Mouse (Mus musculus) embryo, embryonic 10 days (tissue): ENCODE measurements around the gene Rab22a.
"Not testable (repeated sequence)": the region's sequence is repeated elsewhere in the genome, so short reads cannot be mapped to it uniquely, and the experiment has no call there.

ENCODE experiments used
- DNase-seq: peaks from one replicate; pipeline ENCODE4 v3.0.0-alpha.2; 2015; ENCODE audit warnings: low spot score

Rab22a gene

DNA sequence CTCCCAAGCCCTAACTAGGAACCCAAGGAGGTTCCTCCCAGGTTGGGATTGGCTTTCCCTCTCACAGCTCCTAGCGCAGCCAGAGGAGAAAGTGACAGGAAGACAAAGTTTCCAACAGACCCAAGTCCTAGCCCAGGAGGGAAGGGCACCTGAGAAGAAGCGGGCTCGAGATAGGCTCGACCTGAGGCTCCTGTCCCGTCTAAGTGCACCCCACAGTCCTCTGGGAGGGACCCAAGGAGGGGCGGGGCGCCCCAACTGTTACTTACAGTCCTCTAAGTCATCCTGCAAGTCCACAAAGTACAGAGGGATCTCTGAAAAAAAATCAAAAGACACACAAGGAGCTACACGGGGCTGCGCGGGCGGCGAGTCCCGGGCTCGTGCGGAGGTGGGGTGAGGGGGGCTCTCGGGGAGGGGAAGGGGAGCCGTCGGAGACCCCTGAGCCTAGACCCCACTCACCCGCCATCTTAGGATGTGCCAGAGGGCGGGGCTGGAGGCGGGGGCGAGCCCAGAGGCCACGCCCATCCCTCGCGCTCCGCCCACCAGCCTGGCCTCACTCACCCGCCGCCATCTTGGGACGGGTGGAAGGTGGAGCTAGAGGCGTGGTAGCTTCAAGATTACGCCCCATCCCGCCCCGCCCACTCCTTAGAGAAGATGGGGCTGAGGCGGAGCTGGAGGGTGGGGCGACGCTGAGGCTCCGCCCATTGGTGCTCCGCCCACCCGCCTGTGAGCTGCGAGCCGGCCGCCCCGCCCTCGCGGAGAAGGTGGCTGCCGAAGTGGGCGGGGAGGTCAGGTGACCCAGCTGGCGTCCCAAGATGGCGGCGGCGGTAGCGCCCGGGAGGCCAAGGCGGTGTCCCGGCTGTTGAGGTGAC lies at the start of gene Rab22a:
Gene Rab22a (plus strand): TSS at position 704 of the 869 bp plus-strand sequence.
- DNase-seq, result peak; percentile 98

DNA sequence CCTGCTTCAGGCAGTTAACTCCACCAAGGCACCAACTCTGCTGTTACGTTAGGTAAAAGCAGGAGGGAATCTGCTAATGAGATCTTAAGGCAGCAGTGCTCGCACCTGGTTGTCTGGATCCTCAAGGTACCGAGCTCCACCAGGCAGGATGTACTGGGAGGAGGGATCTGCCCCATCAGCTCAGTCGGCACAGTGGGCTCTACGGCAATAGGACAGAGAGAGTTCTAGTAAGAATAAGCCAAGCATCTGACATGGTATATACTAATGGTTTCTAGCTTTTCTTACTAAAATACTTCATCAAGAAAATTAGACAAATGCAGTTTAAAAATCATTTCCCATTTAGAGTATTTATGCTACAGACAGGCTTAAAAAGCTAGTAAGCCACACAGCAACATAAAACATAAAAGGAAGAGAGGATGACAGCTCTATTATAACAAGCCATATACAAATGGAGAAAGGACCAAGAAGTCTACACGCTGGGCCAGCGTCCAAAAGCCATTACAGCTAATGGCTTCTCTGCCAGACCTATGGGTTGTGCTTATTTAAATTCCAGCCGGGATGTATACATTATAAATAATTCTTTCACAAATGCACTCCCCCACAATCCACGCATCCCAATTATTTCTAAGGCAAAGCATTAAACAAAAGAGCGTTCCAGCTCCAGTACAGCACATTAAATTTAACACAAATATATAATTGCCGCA lies 44.0 kb upstream of the Rab22a start:
- DNase-seq, result no peak

DNA sequence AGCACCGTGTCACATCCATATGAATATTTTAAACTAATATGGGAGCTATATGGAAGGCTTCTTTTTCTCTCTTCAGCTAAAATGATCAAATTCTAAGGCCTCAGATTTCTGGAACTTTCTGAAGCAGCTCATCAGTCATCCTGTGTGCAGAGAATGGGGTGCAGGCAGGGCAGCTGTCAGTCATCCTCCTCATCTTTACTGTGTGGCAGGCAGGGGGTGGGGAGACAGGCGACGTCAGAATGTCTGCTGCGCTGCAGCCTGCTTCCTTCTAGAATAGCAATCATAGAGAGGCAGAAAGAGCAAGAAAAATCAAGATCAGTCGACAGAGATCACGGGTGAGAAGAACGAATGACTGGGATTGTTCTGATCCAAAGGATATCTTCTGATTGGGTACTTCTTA lies 43.4 kb upstream of the Rab22a start:
- no peak for DNase-seq

DNA sequence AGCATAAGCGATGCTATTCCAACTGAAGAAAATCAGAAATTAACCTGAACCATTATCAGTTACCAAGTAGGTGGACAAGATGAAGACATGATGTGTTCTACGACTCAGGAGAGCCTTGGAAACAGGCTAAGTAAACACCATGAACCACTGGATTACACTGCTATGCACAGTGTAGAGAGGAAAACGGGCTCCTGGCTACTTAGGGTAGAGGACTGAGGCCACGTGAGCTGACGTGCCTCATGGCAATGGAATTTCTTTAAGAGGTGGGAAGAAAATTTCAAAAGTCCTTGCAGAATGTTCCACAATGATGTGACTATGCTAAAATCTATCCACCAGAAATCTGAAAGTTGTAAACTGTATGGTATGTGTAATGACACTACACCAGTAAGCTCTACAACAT lies 40.4 kb upstream of the Rab22a start:
- no peak for DNase-seq

GRCm38 (mm10) chr2:173620645-173621044 lies 38.9 kb upstream of the Rab22a start:
- no peak for DNase-seq

- no peak for DNase-seq
These were observed 37.4 kb upstream of the Rab22a start for GRCm38 (mm10) chr2:173622173-173622601.

GRCm38 (mm10) chr2:173624667-173625066 lies 34.9 kb upstream of the Rab22a start:
- DNase-seq, result peak; percentile 23

- DNase-seq, result no peak
These were observed 33.8 kb upstream of the Rab22a start for GRCm38 (mm10) chr2:173625786-173626185.

DNA sequence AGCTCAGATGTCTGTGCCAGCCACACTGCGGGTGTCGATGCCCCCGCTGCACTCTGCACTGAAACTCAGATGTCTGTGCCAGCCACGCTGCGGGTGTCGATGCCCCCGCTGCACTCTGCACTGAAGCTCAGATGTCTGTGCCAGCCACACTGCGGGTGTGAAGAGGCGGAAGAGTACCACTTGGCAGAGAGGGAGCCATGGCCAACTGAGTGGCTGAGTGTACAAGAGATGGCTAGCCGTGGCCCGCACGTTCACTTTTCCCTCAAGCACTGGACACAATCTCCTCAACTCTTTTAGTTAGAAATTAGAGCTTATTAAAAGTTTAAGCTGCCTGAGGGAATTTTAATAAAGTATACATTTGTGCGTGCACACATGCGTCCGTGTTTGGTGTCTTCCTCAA lies 25.5 kb upstream of the Rab22a start:
- not testable (repeated sequence) for DNase-seq

DNA sequence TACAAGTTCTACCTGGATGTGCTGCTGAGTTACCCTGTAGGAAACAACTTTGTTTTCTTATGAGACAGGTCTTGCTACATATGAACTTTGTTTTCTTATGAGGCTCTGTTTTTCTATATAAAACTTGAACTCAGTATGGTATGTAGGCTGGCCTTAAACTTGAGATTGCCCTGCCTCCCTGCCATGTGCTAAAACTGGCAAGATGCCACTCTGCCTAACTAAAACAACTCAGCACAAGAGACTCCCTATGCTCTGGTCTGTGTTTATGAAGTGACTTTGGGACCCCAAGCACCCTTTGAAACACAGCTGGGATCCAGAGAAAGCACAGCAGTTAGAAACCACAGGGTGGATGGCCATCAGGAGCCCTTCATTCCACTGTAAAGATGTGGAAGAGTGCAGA lies 18.2 kb upstream of the Rab22a start:
- DNase-seq, result no peak

- DNase-seq, result no peak
These were observed 17.1 kb upstream of the Rab22a start for GRCm38 (mm10) chr2:173642262-173642999.

DNA sequence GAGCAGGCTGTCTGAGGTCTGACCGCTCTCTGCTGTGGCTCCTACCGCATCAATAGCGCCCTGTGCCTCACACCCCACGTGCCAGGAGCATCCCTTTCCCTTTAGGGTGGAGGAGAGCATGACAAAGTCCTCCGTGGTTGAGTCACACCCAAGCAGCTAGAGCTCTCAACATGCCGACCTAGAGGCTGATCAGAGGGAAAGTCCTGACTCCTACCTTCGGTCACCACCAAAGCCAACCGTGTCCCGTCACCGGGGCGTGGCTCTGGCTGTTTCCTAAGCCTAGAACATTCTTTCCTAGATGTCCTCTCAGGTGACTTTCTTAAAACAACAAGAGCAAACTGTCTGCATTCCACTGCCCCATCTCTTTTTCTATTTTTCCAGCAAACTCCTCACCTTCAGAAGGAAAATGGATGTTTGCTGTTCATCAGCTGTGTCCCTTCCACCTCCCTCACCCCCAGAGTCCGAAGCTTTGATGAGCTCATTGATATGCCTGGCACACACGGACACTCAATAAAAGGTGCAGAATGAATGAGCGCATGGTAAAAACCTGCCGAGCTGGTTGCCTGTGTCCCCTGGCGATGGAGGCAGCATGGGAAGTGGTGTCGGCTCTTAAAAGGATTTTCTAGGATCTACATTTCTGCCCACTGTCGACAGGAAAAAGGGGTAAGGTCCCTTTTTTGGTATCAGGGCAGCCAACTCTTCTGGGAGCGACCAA lies 12.2 kb upstream of the Rab22a start:
- no peak for DNase-seq

DNA sequence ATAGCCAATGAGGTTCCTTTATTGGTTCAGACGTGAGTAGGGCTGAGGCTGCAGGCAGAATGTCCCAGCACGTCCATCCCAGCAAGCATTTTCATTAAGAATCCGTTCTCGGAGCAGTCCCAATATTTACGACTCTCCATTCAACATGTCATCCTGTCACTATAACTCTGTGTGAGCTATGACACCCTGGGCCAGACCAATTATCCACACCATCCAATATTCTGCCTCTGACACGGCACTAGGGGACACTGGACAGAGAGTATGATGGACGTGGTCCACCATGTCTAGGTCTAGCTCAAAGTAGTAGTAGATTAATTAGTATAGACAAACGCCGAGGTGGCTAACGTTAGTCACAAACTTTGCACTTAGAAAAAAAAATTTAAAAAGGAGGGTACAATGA lies 9.8 kb upstream of the Rab22a start:
- DNase-seq, result no peak

DNA sequence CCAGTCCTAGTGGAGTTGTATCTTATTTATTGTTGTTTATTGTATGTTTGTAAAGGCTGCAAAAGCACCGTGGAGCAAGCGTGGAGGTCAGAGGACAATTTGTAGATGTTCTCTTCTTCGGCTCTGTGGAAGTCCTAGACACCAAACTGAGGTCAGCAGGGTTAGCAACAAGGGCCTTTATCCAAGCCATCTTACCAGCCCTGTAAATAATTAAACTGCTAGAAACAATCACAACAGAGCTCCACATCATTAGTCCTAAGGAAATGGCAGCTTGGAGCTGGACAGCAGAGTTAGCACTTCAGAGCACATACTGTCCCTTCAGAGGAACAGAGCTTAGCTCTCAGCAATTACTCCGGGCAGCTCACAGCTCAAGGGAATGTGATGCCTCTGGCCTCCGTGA lies 6.0 kb upstream of the Rab22a start:
- no peak for DNase-seq

DNA sequence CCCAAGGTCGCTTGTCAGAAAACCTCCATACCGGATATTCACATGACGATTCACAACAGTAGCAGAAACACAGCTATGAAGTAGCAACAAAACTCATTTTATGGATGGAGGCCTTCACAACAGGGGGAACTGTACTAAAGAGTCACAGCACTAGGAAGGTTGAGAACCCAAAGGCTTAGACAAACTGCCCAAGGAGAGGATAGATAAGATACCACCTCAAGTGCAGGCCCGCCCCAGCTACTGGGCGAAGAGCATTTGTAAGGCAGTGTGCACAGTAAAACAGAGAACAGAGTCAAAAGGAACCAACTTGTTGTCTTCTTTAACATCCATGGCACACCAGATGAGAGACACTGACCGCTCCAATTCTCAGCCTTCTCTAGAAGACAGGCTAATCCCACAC lies 1.8 kb upstream of the Rab22a start:
- DNase-seq, result no peak

- no peak for DNase-seq
These were observed 1.0 kb upstream of the Rab22a start for GRCm38 (mm10) chr2:173658517-173658916.

DNA sequence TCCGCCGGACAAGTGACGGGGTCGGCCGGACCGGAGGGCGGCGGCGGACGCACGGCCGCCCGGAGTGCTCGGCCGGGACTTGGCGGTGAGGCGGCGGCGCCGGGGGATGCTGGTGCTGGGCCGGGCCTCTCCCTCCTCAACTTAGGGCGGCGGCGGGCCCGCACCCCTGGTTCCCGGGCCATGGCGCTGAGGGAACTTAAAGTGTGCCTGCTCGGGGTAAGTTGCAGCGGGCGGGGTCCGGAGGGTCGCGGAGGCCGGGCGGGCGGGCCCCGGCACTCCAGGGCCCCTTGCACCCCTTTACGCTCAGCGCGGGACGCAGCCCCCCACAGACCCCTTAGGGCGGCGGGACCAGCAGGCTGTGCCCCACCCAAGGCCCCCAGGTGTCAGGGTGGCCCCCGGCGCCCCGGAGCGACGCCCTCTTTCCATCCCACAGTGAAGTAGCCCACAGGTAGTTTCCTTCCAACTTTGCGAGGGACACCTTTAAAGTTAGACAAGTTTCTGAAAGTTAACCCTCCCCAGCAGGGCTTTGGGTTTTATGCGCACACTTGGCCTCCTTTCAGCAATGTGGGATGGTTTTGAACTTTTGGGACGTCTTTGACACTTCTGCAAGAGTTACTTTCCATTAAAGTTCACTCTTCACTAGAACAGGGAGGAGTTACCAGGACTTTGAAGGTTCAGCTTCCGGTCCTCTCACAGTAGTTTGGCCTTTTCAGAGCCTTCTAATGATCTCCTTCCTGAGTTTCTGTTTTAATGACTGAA lies 545 bp downstream of the Rab22a start:
- DNase-seq, result no peak

- no peak for DNase-seq
These were observed 2.8 kb downstream of the Rab22a start for GRCm38 (mm10) chr2:173662255-173662950.

- DNase-seq, result no peak
These were observed 5.2 kb downstream of the Rab22a start for GRCm38 (mm10) chr2:173664736-173665135.

DNA sequence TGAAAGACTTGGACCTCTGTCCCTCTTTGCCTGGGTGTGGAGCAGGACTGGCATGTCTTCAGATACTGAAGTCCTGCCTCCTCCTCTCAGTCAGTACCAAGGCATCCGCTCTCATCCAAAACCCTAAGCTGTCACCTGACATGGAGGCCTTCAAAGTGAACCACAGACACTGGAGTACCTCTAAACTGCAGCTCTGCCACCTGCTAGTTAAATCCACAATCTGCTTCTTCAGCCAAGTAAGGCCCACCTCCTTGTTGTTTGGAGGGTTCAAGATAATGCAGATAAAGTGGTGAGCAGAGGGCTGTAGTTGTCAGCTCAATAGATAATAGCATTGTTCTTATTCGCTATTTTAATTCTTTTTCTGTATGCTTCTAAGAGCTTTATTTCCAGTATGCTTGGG lies 5.7 kb downstream of the Rab22a start:
- DNase-seq, result no peak

GRCm38 (mm10) chr2:173666876-173667275 lies 7.3 kb downstream of the Rab22a start:
- no peak for DNase-seq
